Mouse (Mus musculus) kidney, embryonic 14.5 days (tissue): ENCODE data around the gene Tcf7l2. TPM values are rescaled to one million over a fixed set of nuclear protein-coding genes. Genes with fewer than 3 reads are reported as not detected.

Experiments used
- ATAC-seq: fragments of 200-750 bp; cut with Nextera tagmentation; 2 replicates; pipeline ENCODE4 v1.8.0; 2017; ENCODE audit warnings: moderate number of reproducible peaks, mild to moderate bottlenecking, moderate TSS enrichment, moderate library complexity; ENCODE audit not compliant: low FRiP score, low TSS enrichment
- H3K27ac ChIP-seq: fragments of 300-500 bp; sonication (generic); 2 replicates; pipeline ENCODE4 v1.5.1; 2014; ENCODE audit warnings: low read depth, mild to moderate bottlenecking, low read length, moderate library complexity, mixed read lengths
- H3K27me3 ChIP-seq: fragments of 300-500 bp; sonication (generic); 2 replicates; pipeline ENCODE4 v1.6.1; 2014; ENCODE audit warnings: mild to moderate bottlenecking, low read length; ENCODE audit not compliant: control insufficient read depth, insufficient read depth
- H3K36me3 ChIP-seq: fragments of 300-500 bp; sonication (generic); 2 replicates; pipeline ENCODE4 v1.6.1; 2014; ENCODE audit warnings: low read length, mixed read lengths; ENCODE audit not compliant: control insufficient read depth, insufficient read depth
- H3K4me1 ChIP-seq: fragments of 300-500 bp; sonication (generic); 2 replicates; pipeline ENCODE4 v1.6.1; 2014; ENCODE audit warnings: low read length, mixed read lengths; ENCODE audit not compliant: control insufficient read depth, insufficient read depth
- H3K4me2 ChIP-seq: fragments of 300-500 bp; sonication (generic); replicated peaks from 2 replicates; pipeline ENCODE4 v1.6.1; 2014; ENCODE audit warnings: low read depth, mild to moderate bottlenecking, low read length
- H3K4me3 ChIP-seq: fragments of 300-500 bp; sonication (generic); 2 replicates; pipeline ENCODE4 v1.5.1; 2014; ENCODE audit warnings: mild to moderate bottlenecking, low read length
- H3K9ac ChIP-seq: fragments of 300-500 bp; sonication (generic); 2 replicates; pipeline ENCODE4 v1.6.1; 2014; ENCODE audit warnings: low read depth, mild to moderate bottlenecking, low read length, moderate library complexity
- H3K9me3 ChIP-seq: fragments of 300-500 bp; sonication (generic); 2 replicates; pipeline ENCODE4 v1.6.1; 2016; ENCODE audit warnings: low read length; ENCODE audit not compliant: control insufficient read depth
- WGBS: fragments of 180-500 bp; shearing (Covaris S2); extraction: QIAGEN DNeasy Blood & Tissue Kit; methylation state at CpG from one replicate; pipeline ENCODE4 v1.1.7; 2014; 5-methylcytosine and 5-hydroxymethylcytosine counted together
- polyA plus RNA-seq: library from polyadenylated mRNA; unstranded; fragments of >200 nt; fragmentation: Nextera tagmentation; extraction: Ambion mirVana; gene quantifications from 2 replicates; pipeline ENCODE4 v1.2.1, GENCODE M21; 2014

Tcf7l2 gene
- polyA plus RNA-seq, 1 experiment from 2014 or later, result 80.8 TPM

DNA sequence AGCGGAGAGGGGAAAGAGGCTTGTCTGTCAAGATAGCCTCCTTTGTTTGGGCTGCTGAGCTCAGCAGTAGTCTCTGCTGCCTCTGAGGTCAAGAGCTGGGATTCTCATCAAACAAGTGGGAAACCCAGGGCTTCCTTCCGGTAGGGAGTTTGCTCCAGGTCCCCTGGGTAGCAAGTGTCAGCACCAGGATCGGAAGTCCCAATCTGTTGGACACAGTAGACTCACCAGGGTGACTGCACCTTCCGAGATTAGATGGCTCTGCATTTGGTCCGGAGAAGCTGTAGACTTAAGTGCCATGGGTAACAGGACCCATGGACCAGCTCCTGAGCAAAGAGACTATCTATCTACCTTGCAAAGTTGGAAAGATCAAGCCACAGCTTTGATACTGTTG lies 47.3 kb downstream of the Tcf7l2 start:
- 0 out of 2 replicates have a peak, but pooled peaks cover 4% of the 10 kb centered on the region for H3K36me3 ChIP-seq
- H3K9me3 ChIP-seq, result no peaks in the 10 kb centered on the region
- WGBS, result 63% methylated on average over 5 of the region's 5 CpGs
- H3K27ac ChIP-seq, result no peak overlapping the region
- no peak overlapping the region for H3K9ac ChIP-seq
- H3K4me3 ChIP-seq, result no peak overlapping the region
- H3K27me3 ChIP-seq, result no peaks in the 10 kb centered on the region
- ATAC-seq, result no peak
- peaks cover 32% of the 10 kb centered on the region for H3K4me1 ChIP-seq
- H3K4me2 ChIP-seq, result no peak overlapping the region

- H3K27me3 ChIP-seq, result no peaks in the 10 kb centered on the region
- H3K36me3 ChIP-seq, result no peaks in the 10 kb centered on the region
- no peak overlapping the region for H3K4me2 ChIP-seq
- H3K9ac ChIP-seq, result no peak overlapping the region
- no peak for ATAC-seq
- WGBS, result 35% methylated on average over 3 of the region's 3 CpGs
- H3K4me1 ChIP-seq, result peaks cover 27% of the 10 kb centered on the region
- H3K27ac ChIP-seq, result no peak overlapping the region
- H3K4me3 ChIP-seq, result no peak overlapping the region
- no peaks in the 10 kb centered on the region for H3K9me3 ChIP-seq
These were observed 48.2 kb downstream of the Tcf7l2 start for GRCm38 (mm10) chr19:55789838-55790237.

DNA sequence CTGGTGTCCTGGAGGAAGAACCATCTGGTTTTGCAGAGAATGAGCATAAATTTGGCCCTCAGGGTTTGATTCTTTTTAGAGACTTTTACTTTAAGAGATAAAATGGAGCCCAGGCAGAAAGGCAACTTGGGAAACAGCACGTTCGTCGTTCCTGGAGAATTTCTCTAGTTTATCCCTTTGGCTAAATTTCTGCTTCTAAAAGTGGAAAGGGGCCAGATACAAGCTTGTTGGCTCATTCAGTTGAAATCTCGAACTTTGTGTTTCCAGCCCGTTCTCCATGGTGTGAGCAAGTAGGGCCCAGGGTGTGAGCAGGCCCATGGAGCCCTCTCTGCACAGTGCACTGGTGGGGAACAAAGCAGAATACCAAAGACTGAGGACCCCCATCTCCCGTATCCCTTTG lies 49.7 kb downstream of the Tcf7l2 start:
- H3K9me3 ChIP-seq, result no peaks in the 10 kb centered on the region
- H3K4me3 ChIP-seq, result no peak overlapping the region
- H3K36me3 ChIP-seq, result no peaks in the 10 kb centered on the region
- no peak for ATAC-seq
- H3K27me3 ChIP-seq, result no peaks in the 10 kb centered on the region
- peaks cover 20% of the 10 kb centered on the region; the same call in 1 of the 2 replicates for H3K4me1 ChIP-seq
- H3K9ac ChIP-seq, result no peak overlapping the region
- no peak overlapping the region for H3K4me2 ChIP-seq
- 84% methylated on average over 6 of the region's 6 CpGs for WGBS
- H3K27ac ChIP-seq, result no peak overlapping the region

DNA sequence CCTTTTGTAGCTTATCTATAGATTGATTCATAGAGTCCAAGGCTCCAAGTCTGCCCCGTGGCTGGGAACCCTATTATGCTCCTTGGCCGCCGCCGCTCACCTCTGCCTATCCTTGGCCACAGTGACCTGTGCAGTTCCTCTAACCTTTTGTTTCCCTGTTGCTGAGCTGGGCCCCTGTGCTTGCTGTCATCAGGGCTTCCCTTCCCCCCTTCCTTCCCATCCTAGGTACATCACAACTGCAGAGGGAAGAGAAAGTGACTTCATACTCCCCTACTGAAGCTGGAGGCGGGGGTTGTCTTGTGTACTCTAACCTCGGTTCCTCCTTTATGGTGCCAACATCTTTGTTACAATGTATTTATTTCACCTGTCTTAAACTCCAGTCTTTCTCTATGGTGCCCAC lies 50.3 kb downstream of the Tcf7l2 start:
- H3K9me3 ChIP-seq, result no peaks in the 10 kb centered on the region
- peaks cover 23% of the 10 kb centered on the region; the same call in 1 of the 2 replicates for H3K4me1 ChIP-seq
- H3K9ac ChIP-seq, result no peak overlapping the region
- WGBS, result 84% methylated on average over 6 of the region's 6 CpGs
- H3K27ac ChIP-seq, result no peak overlapping the region
- H3K36me3 ChIP-seq, result no peaks in the 10 kb centered on the region
- no peak for ATAC-seq
- H3K27me3 ChIP-seq, result no peaks in the 10 kb centered on the region
- no peak overlapping the region for H3K4me2 ChIP-seq
- no peak overlapping the region for H3K4me3 ChIP-seq

DNA sequence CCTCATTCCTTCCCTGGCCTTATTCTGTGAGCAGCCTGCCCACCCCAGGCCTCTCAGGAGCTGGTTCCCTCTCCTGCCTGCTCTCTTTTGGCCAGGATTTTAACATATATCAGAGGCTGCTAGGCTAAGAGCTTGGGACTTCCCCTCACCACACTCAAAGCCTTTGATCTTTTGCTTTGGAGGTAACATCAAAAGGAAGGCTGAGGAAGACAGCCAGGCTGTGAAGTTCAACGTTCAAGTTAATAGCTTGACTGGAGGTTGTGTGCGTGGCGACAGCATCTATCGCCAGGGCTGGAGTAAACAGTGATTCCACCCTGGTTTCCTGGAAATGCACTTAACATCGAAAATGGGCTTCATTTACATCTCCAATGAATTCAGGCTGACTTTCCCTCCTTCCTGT lies 51.0 kb downstream of the Tcf7l2 start:
- 41% methylated on average over 5 of the region's 5 CpGs for WGBS
- no peak for ATAC-seq
- Histone ChIP-seq H3K4me3 (no peak overlapping the region), H3K36me3 (no peaks in the 10 kb centered on the region), H3K4me1 (peaks cover 24% of the 10 kb centered on the region; the same call in 1 of the 2 replicates), H3K4me2 (no peak overlapping the region), H3K27me3 (no peaks in the 10 kb centered on the region), H3K9ac (no peak overlapping the region), H3K9me3 (no peaks in the 10 kb centered on the region), H3K27ac (no peak overlapping the region)

- no peak overlapping the region for H3K27ac ChIP-seq
- no peak overlapping the region for H3K4me2 ChIP-seq
- H3K36me3 ChIP-seq, result no peaks in the 10 kb centered on the region
- H3K9ac ChIP-seq, result no peak overlapping the region
- H3K4me3 ChIP-seq, result no peak overlapping the region
- WGBS, result 63% methylated on average over 4 of the region's 4 CpGs
- no peaks in the 10 kb centered on the region for H3K9me3 ChIP-seq
- H3K4me1 ChIP-seq, result peaks cover 28% of the 10 kb centered on the region; the same call in 1 of the 2 replicates
- no peaks in the 10 kb centered on the region for H3K27me3 ChIP-seq
- ATAC-seq, result no peak
These were observed 51.4 kb downstream of the Tcf7l2 start for GRCm38 (mm10) chr19:55793029-55793428.

DNA sequence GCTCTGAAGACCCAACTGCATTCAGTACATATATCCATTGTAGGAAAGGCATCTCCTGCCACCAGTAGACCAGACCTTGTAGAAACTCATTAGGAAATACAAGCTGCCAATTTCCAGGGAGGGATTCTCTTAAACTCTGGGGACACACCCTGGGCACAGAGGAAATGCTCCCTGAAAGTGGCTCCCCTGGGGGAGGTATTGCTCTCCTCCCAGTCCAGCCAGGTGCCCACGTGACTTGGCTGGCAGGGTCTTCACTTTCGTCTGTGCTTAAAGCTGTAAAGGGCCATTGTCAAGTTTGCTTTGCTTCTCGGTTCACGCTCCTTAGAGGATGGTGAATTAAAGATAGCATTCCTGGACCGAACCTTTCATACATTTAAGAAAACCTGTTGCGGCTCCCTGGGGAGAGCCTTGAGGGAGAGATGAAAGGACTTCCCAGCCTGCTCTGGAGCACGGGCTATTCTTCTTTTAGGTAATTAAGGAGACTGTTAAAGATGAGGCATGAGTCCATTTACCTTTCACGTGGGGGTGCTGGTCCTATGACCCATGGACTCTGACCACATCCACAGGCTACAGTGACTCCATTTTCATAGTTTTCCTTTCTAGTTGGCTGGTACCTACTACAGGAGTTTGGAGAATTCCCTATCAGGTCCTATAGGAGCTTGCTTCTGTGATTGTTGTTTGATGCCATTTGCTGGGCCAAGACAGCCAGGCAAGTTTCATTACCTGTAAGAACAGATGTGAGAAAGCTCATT lies 52.8 kb downstream of the Tcf7l2 start:
- no peak overlapping the region for H3K4me3 ChIP-seq
- no peaks in the 10 kb centered on the region for H3K36me3 ChIP-seq
- no peak overlapping the region for H3K4me2 ChIP-seq
- no peaks in the 10 kb centered on the region for H3K9me3 ChIP-seq
- H3K27me3 ChIP-seq, result no peaks in the 10 kb centered on the region
- no peak overlapping the region for H3K27ac ChIP-seq
- WGBS, result 41% methylated on average over 8 of the region's 8 CpGs
- peaks cover 20% of the 10 kb centered on the region; the same call in 1 of the 2 replicates for H3K4me1 ChIP-seq
- no peak overlapping the region for H3K9ac ChIP-seq
- no peak for ATAC-seq

- Histone ChIP-seq H3K27ac (no peak overlapping the region), H3K9ac (no peak overlapping the region), H3K4me1 (peaks cover 18% of the 10 kb centered on the region; the same call in 1 of the 2 replicates), H3K9me3 (no peaks in the 10 kb centered on the region), H3K36me3 (no peaks in the 10 kb centered on the region), H3K4me2 (no peak overlapping the region), H3K27me3 (no peaks in the 10 kb centered on the region), H3K4me3 (no peak overlapping the region)
- ATAC-seq, result no peak
- WGBS, result 71% methylated on average over 5 of the region's 5 CpGs
These were observed 53.3 kb downstream of the Tcf7l2 start for GRCm38 (mm10) chr19:55794946-55795340.

- Histone ChIP-seq H3K27ac (no peak overlapping the region), H3K9me3 (no peaks in the 10 kb centered on the region), H3K27me3 (no peaks in the 10 kb centered on the region), H3K36me3 (no peaks in the 10 kb centered on the region), H3K4me2 (no peak overlapping the region), H3K4me1 (peaks cover 17% of the 10 kb centered on the region; the same call in 1 of the 2 replicates), H3K9ac (no peak overlapping the region), H3K4me3 (no peak overlapping the region)
- WGBS, result 75% methylated on average over 7 of the region's 7 CpGs
- ATAC-seq, result no peak
These were observed 53.7 kb downstream of the Tcf7l2 start for GRCm38 (mm10) chr19:55795349-55795748.
